Comparison of ENCODE assay signal across 15 mouse cellular contexts in the genomic region with DNA sequence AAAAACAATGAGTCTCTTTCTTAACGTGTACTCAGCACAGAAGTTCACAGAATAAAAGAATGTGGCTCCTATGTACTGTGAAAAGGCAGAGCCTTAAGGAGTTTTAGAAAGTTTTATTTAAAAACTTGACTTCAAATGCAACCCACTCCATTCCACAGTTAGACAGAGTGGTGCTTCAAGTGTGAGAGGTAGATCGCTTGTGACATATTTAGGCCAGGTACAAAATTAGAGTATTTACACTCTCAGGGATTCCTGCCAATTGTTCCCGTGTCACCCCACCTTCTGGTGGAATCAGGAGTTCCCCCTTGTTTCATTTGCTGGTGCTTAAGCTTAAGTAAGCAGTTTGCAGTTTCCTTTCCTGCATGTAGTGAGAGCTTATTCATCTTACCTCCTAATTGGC.
DNase-seq lines count a peak whose midpoint lies in the region; ATAC-seq and TF ChIP-seq lines count a peak whose summit lies in the region.
"Had no signal": no experiment of that assay in that cellular context is flagged by ENCODE, and none has a peak within 500 bp of the region (broad histone marks: within the 10 kb centered on the region; RNA-seq: fewer than 3 reads in every experiment).

No protein-coding gene starts in this region.

- H3K4me3 ChIP-seq in lung, adult 2 months (replicated peaks; ENCODE audit: extremely low read depth, low read depth, low read length) = no peak overlapping the region
- H3K4me3 ChIP-seq in cerebellum, adult 2 months (replicated peaks; ENCODE audit: insufficient read depth, low read depth, low read length) = no peak overlapping the region
- no peak overlapping the region for H3K4me3 ChIP-seq in intestine, postnatal 0 days (ENCODE audit: low read depth, low read length)
- H3K4me3 ChIP-seq: embryonic facial prominence, embryonic 12.5 days; liver, embryonic 12.5 days; megakaryocyte, embryonic 14.5 days; neural tube, embryonic 15.5 days had no signal

- H3K27ac ChIP-seq in cerebellum, adult 2 months (ENCODE audit: insufficient read depth, low read length) = no peak overlapping the region
- H3K27ac ChIP-seq in intestine, postnatal 0 days (ENCODE audit: low read depth, low read length) = no peak overlapping the region
- H3K27ac ChIP-seq: embryonic facial prominence, embryonic 12.5 days; hindbrain, embryonic 14.5 days; liver, embryonic 12.5 days; neural tube, embryonic 15.5 days had no signal

- no peak overlapping the region for H3K4me2 ChIP-seq in intestine, postnatal 0 days (replicated peaks; ENCODE audit: low read depth)
- H3K4me2 ChIP-seq: embryonic facial prominence, embryonic 12.5 days; hindbrain, embryonic 14.5 days; liver, embryonic 12.5 days; neural tube, embryonic 15.5 days had no signal

- no peaks in the 10 kb centered on the region for H3K9me3 ChIP-seq in intestine, postnatal 0 days (ENCODE audit: control insufficient read depth)
- H3K9me3 ChIP-seq: embryonic facial prominence, embryonic 12.5 days; liver, embryonic 12.5 days; megakaryocyte, embryonic 14.5 days; neural tube, embryonic 15.5 days had no signal

- intact Hi-C loops in left cerebral cortex, postnatal 14 days (cut with DNase I) = no loop called here
- intact Hi-C loops in heart, postnatal 25 days (cut with DNase I) = no loop called here

- 21% methylated on average over 3 of the region's 3 CpGs for WGBS in lung, adult 2 months
- WGBS in cerebellum, adult 2 months = 28% methylated on average over 3 of the region's 3 CpGs
- 52% methylated on average over 3 of the region's 3 CpGs for WGBS in intestine, postnatal 0 days

- H3K9ac ChIP-seq in intestine, postnatal 0 days (ENCODE audit: low read depth, low read length) = no peak overlapping the region
- H3K9ac ChIP-seq: embryonic facial prominence, embryonic 12.5 days; hindbrain, embryonic 14.5 days; liver, embryonic 12.5 days; neural tube, embryonic 15.5 days had no signal

- peak; percentile 40 to 59 for DNase-seq in lung, adult 18-20 months
- no peak for DNase-seq in lung, adult 2 months
- DNase-seq in cerebellum, adult 2 months = peak; percentile 14 to 62
- peak; percentile 34 to 66 for DNase-seq in left cerebral cortex, postnatal 14 days (ENCODE audit: low spot score in 2 of 2)
- DNase-seq in lung, postnatal 36 days = peak; percentile 71
- DNase-seq in thymus, postnatal 25 days = no peak
- no peak for DNase-seq in heart, postnatal 25 days (ENCODE audit: low spot score)
- DNase-seq: adrenal gland, postnatal 10 days; kidney, adult 18-20 months had no signal

- H3K4me1 ChIP-seq in lung, adult 2 months (ENCODE audit: control insufficient read depth, insufficient read depth, low read length) = no peaks in the 10 kb centered on the region
- H3K4me1 ChIP-seq in cerebellum, adult 2 months (ENCODE audit: control insufficient read depth, insufficient read depth, low read length) = peaks cover 3% of the 10 kb centered on the region; the same call in 1 of the 2 replicates
- H3K4me1 ChIP-seq in intestine, postnatal 0 days (replicated peaks; ENCODE audit: control insufficient read depth, insufficient read depth, low read length) = no peaks in the 10 kb centered on the region
- H3K4me1 ChIP-seq: embryonic facial prominence, embryonic 12.5 days; liver, embryonic 12.5 days; megakaryocyte, embryonic 14.5 days; neural tube, embryonic 15.5 days had no signal

- ATAC-seq in intestine, postnatal 0 days = no peak
- ATAC-seq: liver, embryonic 12.5 days had no signal

- TF ChIP-seq POLR2A in lung, adult 2 months (IDR thresholded peaks at IDR 0.05; ENCODE audit: borderline replicate concordance, extremely low read depth, low read depth, low read length) = no peak
- TF ChIP-seq POLR2A in cerebellum, adult 2 months (IDR thresholded peaks at IDR 0.05; ENCODE audit: borderline replicate concordance, insufficient read depth, low read length) = no peak

- no peaks in the 10 kb centered on the region for H3K36me3 ChIP-seq in intestine, postnatal 0 days (ENCODE audit: control insufficient read depth, insufficient read depth)
- H3K36me3 ChIP-seq: embryonic facial prominence, embryonic 12.5 days; liver, embryonic 12.5 days; neural tube, embryonic 15.5 days had no signal

- H3K27me3 ChIP-seq in cerebellum, adult 2 months (ENCODE audit: control insufficient read depth, insufficient read depth, low read length) = no peaks in the 10 kb centered on the region
- no peaks in the 10 kb centered on the region for H3K27me3 ChIP-seq in intestine, postnatal 0 days (replicated peaks; ENCODE audit: control insufficient read depth, insufficient read depth, low read length)
- H3K27me3 ChIP-seq: embryonic facial prominence, embryonic 12.5 days; liver, embryonic 12.5 days; megakaryocyte, embryonic 14.5 days; neural tube, embryonic 15.5 days had no signal

- TF ChIP-seq CTCF in lung, adult 2 months (IDR thresholded peaks at IDR 0.05; ENCODE audit: insufficient read depth, low read length) = no peak
- TF ChIP-seq CTCF in cerebellum, adult 2 months (IDR thresholded peaks at IDR 0.05; ENCODE audit: borderline replicate concordance, insufficient read depth, low read depth, low read length) = no peak
- no peak for TF ChIP-seq CTCF in intestine, postnatal 0 days (IDR thresholded peaks at IDR 0.05; ENCODE audit: low read depth)

Comparison
In these comparisons a context has a peak if more than half of its experiments do, and no peak if none do; other contexts are left out.
1. DNase-seq: peak in lung, adult 18-20 months (2 of 2), cerebellum, adult 2 months (2 of 2), left cerebral cortex, postnatal 14 days (2 of 2) and lung, postnatal 36 days (single experiment); none in lung, adult 2 months (single experiment), thymus, postnatal 25 days (single experiment) and heart, postnatal 25 days (single experiment).